ENCODE assay signal across 25 mouse cellular contexts in the genomic region with DNA sequence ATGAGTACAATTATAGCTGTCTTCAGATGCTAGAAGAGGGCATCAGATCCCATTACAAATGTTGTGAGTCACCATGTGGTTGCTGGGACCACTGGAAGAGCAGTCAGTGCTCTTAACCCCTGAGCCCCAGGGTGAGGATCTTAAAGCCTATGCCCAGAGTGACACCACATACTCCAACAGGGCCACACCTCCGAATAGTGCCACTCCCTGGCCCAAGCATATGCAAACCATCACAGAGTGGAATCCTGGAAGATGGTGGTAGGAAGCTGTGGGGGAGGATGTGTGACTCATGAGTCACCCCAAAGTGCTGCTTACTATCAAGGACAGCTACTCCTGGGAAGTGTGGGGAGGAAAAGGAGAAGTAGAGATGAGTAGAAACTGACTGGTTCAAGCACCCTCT. TPM values are rescaled to one million over a fixed set of nuclear protein-coding genes. Genes with fewer than 3 reads are reported as not detected.
DNase-seq lines count a peak whose midpoint lies in the region; ATAC-seq and TF ChIP-seq lines count a peak whose summit lies in the region.
"Had no signal": no experiment of that assay in that cellular context is flagged by ENCODE, and none has a peak within 500 bp of the region (broad histone marks: within the 10 kb centered on the region; RNA-seq: fewer than 3 reads in every experiment).

No protein-coding gene starts in this region.

- H3K27ac ChIP-seq in bone marrow macrophage, adult 2 months (ENCODE audit: insufficient read depth, low read depth, low read length): peak overlapping the region; percentile 46
- no peak overlapping the region for H3K27ac ChIP-seq in liver, embryonic 12.5 days
- H3K27ac ChIP-seq: embryonic facial prominence, embryonic 13.5 days; heart, embryonic 13.5 days; hindbrain, embryonic 10.5 days; limb, embryonic 15.5 days; midbrain, embryonic 13.5 days; stomach, postnatal 0 days had no signal

- no peak overlapping the region for H3ac ChIP-seq in myocyte (ENCODE audit: control insufficient read depth, insufficient read length)

- H3K4me3 ChIP-seq in bone marrow macrophage, adult 2 months (ENCODE audit: insufficient read depth, low read length): no peak overlapping the region
- H3K4me3 ChIP-seq in myocyte: no peak overlapping the region
- H3K4me3 ChIP-seq in liver, embryonic 12.5 days: no peak overlapping the region
- H3K4me3 ChIP-seq: embryonic facial prominence, embryonic 13.5 days; heart, embryonic 13.5 days; hindbrain, embryonic 10.5 days; limb, embryonic 15.5 days; midbrain, embryonic 13.5 days had no signal

- intact Hi-C loops in heart, postnatal 25 days (cut with DNase I): no loop called here

- peaks cover 46% of the 10 kb centered on the region for H3K4me1 ChIP-seq in bone marrow macrophage, adult 2 months (ENCODE audit: control insufficient read depth, insufficient read depth, low read length)
- peaks cover 8% of the 10 kb centered on the region for H3K4me1 ChIP-seq in liver, embryonic 12.5 days
- H3K4me1 ChIP-seq: embryonic facial prominence, embryonic 13.5 days; heart, embryonic 13.5 days; hindbrain, embryonic 10.5 days; limb, embryonic 15.5 days; midbrain, embryonic 13.5 days had no signal

- TF ChIP-seq POLR2A in bone marrow macrophage, adult 2 months (IDR thresholded peaks at IDR 0.05; ENCODE audit: borderline replicate concordance, low read depth, low read length): no peak
- TF ChIP-seq POLR2A in myocyte (IDR thresholded peaks at IDR 0.05; ENCODE audit: insufficient read length, low read depth): no peak

- H3K4me2 ChIP-seq in myocyte (ENCODE audit: low read depth): peak overlapping the region; percentile 12
- no peak overlapping the region for H3K4me2 ChIP-seq in liver, embryonic 12.5 days
- H3K4me2 ChIP-seq: embryonic facial prominence, embryonic 13.5 days; heart, embryonic 13.5 days; limb, embryonic 15.5 days; midbrain, embryonic 13.5 days had no signal

- H3K9ac ChIP-seq in liver, embryonic 12.5 days: no peak overlapping the region
- H3K9ac ChIP-seq: embryonic facial prominence, embryonic 13.5 days; heart, embryonic 13.5 days; limb, embryonic 15.5 days; midbrain, embryonic 13.5 days had no signal

- H3K27me3 ChIP-seq in myocyte (ENCODE audit: control insufficient read depth, insufficient read depth, insufficient read length): no peaks in the 10 kb centered on the region
- H3K27me3 ChIP-seq in liver, embryonic 12.5 days (replicated peaks): 0 out of 2 replicates have a peak, but pooled peaks cover 8% of the 10 kb centered on the region
- H3K27me3 ChIP-seq: CH12.LX; embryonic facial prominence, embryonic 13.5 days; heart, embryonic 13.5 days; limb, embryonic 15.5 days; midbrain, embryonic 13.5 days had no signal

- H3K79me2 ChIP-seq in myocyte (ENCODE audit: control insufficient read depth, insufficient read depth): no peaks in the 10 kb centered on the region

- no peaks in the 10 kb centered on the region for H3K36me3 ChIP-seq in myocyte (ENCODE audit: control insufficient read depth, insufficient read depth)
- H3K36me3 ChIP-seq in liver, embryonic 12.5 days: no peaks in the 10 kb centered on the region
- H3K36me3 ChIP-seq: embryonic facial prominence, embryonic 13.5 days; heart, embryonic 13.5 days; hindbrain, embryonic 10.5 days; limb, embryonic 15.5 days; midbrain, embryonic 13.5 days had no signal

- TF ChIP-seq CTCF in bone marrow macrophage, adult 2 months (IDR thresholded peaks at IDR 0.05; ENCODE audit: low read depth, low read length): no peak

- ATAC-seq in liver, embryonic 12.5 days: no peak
- ATAC-seq: midbrain, embryonic 13.5 days had no signal

- WGBS in liver, embryonic 12.5 days (ENCODE audit: insufficient replicate concordance): 70% methylated on average over 1 of the region's 1 CpGs

- H3K9me3 ChIP-seq in liver, embryonic 12.5 days (replicated peaks): no peaks in the 10 kb centered on the region
- H3K9me3 ChIP-seq: embryonic facial prominence, embryonic 13.5 days; hindbrain, embryonic 10.5 days; limb, embryonic 15.5 days; midbrain, embryonic 13.5 days had no signal

- DNase-seq in right cerebral cortex, adult 18-20 months: peak; percentile 52
- no peak for DNase-seq in right cerebral cortex, postnatal 4 days
- peak; percentile 91 for DNase-seq in ES-CJ7 (ENCODE audit: low read depth, low spot score)
- no peak for DNase-seq in heart, postnatal 25 days (ENCODE audit: low spot score)
- DNase-seq: cerebellum, adult 18-20 months; heart, adult 11 months; kidney, adult 9 months; kidney, postnatal 36 days; layer of hippocampus, adult 9-11 months; lung, adult 18-20 months; lung, postnatal 4 days; retina, postnatal 1 day had no signal

TF ChIP-seq in myocyte, 11 proteins besides CTCF, POLR2A, EP300 and RAD21:
- TF ChIP-seq MAX (IDR thresholded peaks at IDR 0.05; ENCODE audit: low read depth) (no peak), E2F4 (IDR thresholded peaks at IDR 0.05; ENCODE audit: insufficient read depth) (no peak), SRF (IDR thresholded peaks at IDR 0.05; ENCODE audit: control insufficient read depth, insufficient read length, low read depth) (no peak), MYOD1 (IDR thresholded peaks at IDR 0.05; ENCODE audit: control insufficient read depth in 1 of 3, insufficient read length in 2 of 3, low read depth in 2 of 3) (peak in 1 of 3 experiments; percentile 16)

RNA-seq across cellular contexts. Expression of a gene that starts 13.7 kb away (rescaled TPM):
- polyA plus RNA-seq in bone marrow macrophage, adult 2 months (2012; ENCODE audit: insufficient read depth, insufficient read length, missing spikeins): 44.1 and 45.3 TPM in 2 replicates
- 16.4 TPM for polyA plus RNA-seq in myocyte (2012; fragmentation: generic; extraction: Trizol)
- 10 to 100 TPM; 37.4 to 42.7 TPM for total RNA-seq in heart, postnatal 25 days (2021)
- polyA plus RNA-seq in liver, embryonic 12.5 days (2016; fragmentation: Nextera tagmentation; extraction: Ambion mirVana): 17.0 and 19.5 TPM in 2 replicates

RNA-seq across cellular contexts. Expression of a gene that starts 50.1 kb away (rescaled TPM):
- not detected in 2 replicates for polyA plus RNA-seq in bone marrow macrophage, adult 2 months (2012; ENCODE audit: insufficient read depth, insufficient read length, missing spikeins)
- not detected for polyA plus RNA-seq in myocyte (2012; fragmentation: generic; extraction: Trizol)
- total RNA-seq in heart, postnatal 25 days (2021): not detected
- polyA plus RNA-seq in liver, embryonic 12.5 days (2016; fragmentation: Nextera tagmentation; extraction: Ambion mirVana): not detected in 2 replicates
- total RNA-seq: adrenal gland, adult 18-20 months; CH12.LX; left cerebral cortex, postnatal 25 days; neutrophil, adult 5-6 weeks had no signal

Comparison
In these comparisons a context has a peak if more than half of its experiments do, and no peak if none do; other contexts are left out.
1. DNase-seq: peak in right cerebral cortex, adult 18-20 months (single experiment) and ES-CJ7 (single experiment); none in right cerebral cortex, postnatal 4 days (single experiment) and heart, postnatal 25 days (single experiment).